Mouse (Mus musculus): ENCODE measurements around the gene 2610318N02Rik. TPM values are rescaled to one million over a fixed set of nuclear protein-coding genes. Genes with fewer than 3 reads are reported as not detected.
A peak's percentile ranks its signal among the peaks of the same experiment; 100 is the strongest.
"Not testable (repeated sequence)": the region's sequence is repeated elsewhere in the genome, so short reads cannot be mapped to it uniquely, and the experiment has no call there.

Gene 2610318N02Rik
- polyA plus RNA-seq (2015; fragmentation: Nextera tagmentation; extraction: Ambion mirVana) = 42.8 and 54.8 TPM in 2 replicates

GRCm38 (mm10) chr16:17124871-17125520 lies at the start of gene 2610318N02Rik:
Gene 2610318N02Rik (minus strand): TSS chr16:17125167.
- Histone ChIP-seq H3K36me3 (peaks cover 31% of the 10 kb centered on the region), H3K9ac (peak within 1 kb of the TSS; percentile 78), H3K4me2 (peak within 1 kb of the TSS; percentile 78), H3K4me3 (peak within 1 kb of the TSS; percentile 56), H3K27me3 (no peaks in the 10 kb centered on the region), H3K9me3 (no peaks in the 10 kb centered on the region), H3K27ac (peak within 1 kb of the TSS; percentile 73), H3K4me1 (peaks cover 39% of the 10 kb centered on the region)
- 0% methylated on average over 25 of the region's 25 CpGs for WGBS
- ATAC-seq (ENCODE audit: insufficient number of reproducible peaks, insufficient read depth, low FRiP score, low TSS enrichment, low read depth) = peak; percentile 81

- Histone ChIP-seq H3K9ac (no peak overlapping the region), H3K4me2 (no peak overlapping the region), H3K27ac (no peak overlapping the region), H3K27me3 (no peaks in the 10 kb centered on the region), H3K4me3 (no peak overlapping the region), H3K9me3 (no peaks in the 10 kb centered on the region), H3K4me1 (no peaks in the 10 kb centered on the region), H3K36me3 (peaks cover 65% of the 10 kb centered on the region)
- WGBS = 85% methylated on average over 5 of the region's 5 CpGs
- no peak for ATAC-seq (ENCODE audit: insufficient number of reproducible peaks, insufficient read depth, low FRiP score, low TSS enrichment, low read depth)
These were observed 43.1 kb upstream of the 2610318N02Rik start for GRCm38 (mm10) chr16:17168049-17168448.

- no peak for ATAC-seq (ENCODE audit: insufficient number of reproducible peaks, insufficient read depth, low FRiP score, low TSS enrichment, low read depth)
- Histone ChIP-seq H3K4me1 (no peaks in the 10 kb centered on the region), H3K27me3 (no peaks in the 10 kb centered on the region), H3K36me3 (peaks cover 61% of the 10 kb centered on the region), H3K9ac (no peak overlapping the region), H3K27ac (no peak overlapping the region), H3K9me3 (no peaks in the 10 kb centered on the region), H3K4me2 (no peak overlapping the region), H3K4me3 (no peak overlapping the region)
These were observed 42.2 kb upstream of the 2610318N02Rik start for GRCm38 (mm10) chr16:17167179-17167578.

- H3K4me1 ChIP-seq; H3K4me2 ChIP-seq; H3K9me3 ChIP-seq; H3K4me3 ChIP-seq; ATAC-seq (ENCODE audit: insufficient number of reproducible peaks, insufficient read depth, low FRiP score, low TSS enrichment, low read depth); H3K27ac ChIP-seq; H3K27me3 ChIP-seq; H3K9ac ChIP-seq: not testable (repeated sequence)
- peaks cover 57% of the 10 kb centered on the region for H3K36me3 ChIP-seq
- WGBS = 94% methylated on average over 1 of the region's 1 CpGs
These were observed 40.5 kb upstream of the 2610318N02Rik start for GRCm38 (mm10) chr16:17165478-17165877.

GRCm38 (mm10) chr16:17154346-17154745 lies 29.4 kb upstream of the 2610318N02Rik start:
- H3K36me3 ChIP-seq = peaks cover 76% of the 10 kb centered on the region
- no peak overlapping the region for H3K4me3 ChIP-seq
- WGBS = 92% methylated on average over 2 of the region's 2 CpGs
- H3K9me3 ChIP-seq = no peaks in the 10 kb centered on the region
- ATAC-seq (ENCODE audit: insufficient number of reproducible peaks, insufficient read depth, low FRiP score, low TSS enrichment, low read depth) = no peak
- H3K9ac ChIP-seq = no peak overlapping the region
- no peaks in the 10 kb centered on the region for H3K4me1 ChIP-seq
- no peak overlapping the region for H3K4me2 ChIP-seq
- H3K27me3 ChIP-seq = no peaks in the 10 kb centered on the region
- H3K27ac ChIP-seq = no peak overlapping the region

GRCm38 (mm10) chr16:17151874-17152273 lies 26.9 kb upstream of the 2610318N02Rik start:
- H3K9ac ChIP-seq = no peak overlapping the region
- H3K4me3 ChIP-seq = no peak overlapping the region
- peaks cover 10% of the 10 kb centered on the region for H3K27me3 ChIP-seq
- H3K4me1 ChIP-seq = peaks cover 12% of the 10 kb centered on the region
- H3K36me3 ChIP-seq = peaks cover 52% of the 10 kb centered on the region
- WGBS = 98% methylated on average over 4 of the region's 4 CpGs
- no peak for ATAC-seq (ENCODE audit: insufficient number of reproducible peaks, insufficient read depth, low FRiP score, low TSS enrichment, low read depth)
- H3K27ac ChIP-seq = no peak overlapping the region
- no peaks in the 10 kb centered on the region for H3K9me3 ChIP-seq
- no peak overlapping the region for H3K4me2 ChIP-seq

GRCm38 (mm10) chr16:17150520-17151258 lies 25.7 kb upstream of the 2610318N02Rik start:
- Histone ChIP-seq H3K4me2 (no peak overlapping the region), H3K4me1 (peaks cover 12% of the 10 kb centered on the region)
- WGBS = 88% methylated on average over 7 of the region's 7 CpGs

GRCm38 (mm10) chr16:17148084-17148483 lies 23.1 kb upstream of the 2610318N02Rik start:
- peaks cover 10% of the 10 kb centered on the region for H3K27me3 ChIP-seq
- no peaks in the 10 kb centered on the region for H3K9me3 ChIP-seq
- no peak for ATAC-seq (ENCODE audit: insufficient number of reproducible peaks, insufficient read depth, low FRiP score, low TSS enrichment, low read depth)
- H3K4me2 ChIP-seq = peak overlapping the region; percentile 99
- no peak overlapping the region for H3K27ac ChIP-seq
- H3K4me3 ChIP-seq = peak overlapping the region; percentile 62
- peaks cover 23% of the 10 kb centered on the region for H3K36me3 ChIP-seq
- H3K4me1 ChIP-seq = peaks cover 12% of the 10 kb centered on the region
- 8% methylated on average over 16 of the region's 16 CpGs for WGBS
- peak overlapping the region; percentile 71 for H3K9ac ChIP-seq

More at GRCm38 (mm10) chr16:17150520-17151258, 25.7 kb upstream of the 2610318N02Rik start:
- peaks cover 10% of the 10 kb centered on the region for H3K27me3 ChIP-seq
- peaks cover 42% of the 10 kb centered on the region for H3K36me3 ChIP-seq
- H3K27ac ChIP-seq = no peak overlapping the region
- H3K9ac ChIP-seq = no peak overlapping the region
- ATAC-seq (ENCODE audit: insufficient number of reproducible peaks, insufficient read depth, low FRiP score, low TSS enrichment, low read depth) = no peak
- no peaks in the 10 kb centered on the region for H3K9me3 ChIP-seq
- no peak overlapping the region for H3K4me3 ChIP-seq

GRCm38 (mm10) chr16:17147391-17147929 lies 22.5 kb upstream of the 2610318N02Rik start:
- under 1% methylated on average over 41 of the region's 41 CpGs for WGBS
- Histone ChIP-seq H3K27ac (no peak overlapping the region), H3K9me3 (no peaks in the 10 kb centered on the region), H3K4me2 (peak overlapping the region; percentile 99), H3K27me3 (peaks cover 10% of the 10 kb centered on the region), H3K36me3 (peaks cover 17% of the 10 kb centered on the region), H3K4me1 (peaks cover 12% of the 10 kb centered on the region), H3K4me3 (peak overlapping the region; percentile 62), H3K9ac (peak overlapping the region; percentile 71)
- no peak for ATAC-seq (ENCODE audit: insufficient number of reproducible peaks, insufficient read depth, low FRiP score, low TSS enrichment, low read depth)

GRCm38 (mm10) chr16:17146772-17147235 lies 21.8 kb upstream of the 2610318N02Rik start, which contains the start of gene Ccdc116:
Gene Ccdc116 (minus strand): TSS chr16:17147229.
- ATAC-seq (ENCODE audit: insufficient number of reproducible peaks, insufficient read depth, low FRiP score, low TSS enrichment, low read depth) = peak; percentile 68; the same call in 1 of the 2 replicates
- peaks cover 10% of the 10 kb centered on the region for H3K27me3 ChIP-seq
- H3K27ac ChIP-seq = no peak within 1 kb of the TSS
- peak within 1 kb of the TSS; percentile 71 for H3K9ac ChIP-seq
- H3K4me2 ChIP-seq = peak within 1 kb of the TSS; percentile 99
- H3K9me3 ChIP-seq = no peaks in the 10 kb centered on the region
- peaks cover 12% of the 10 kb centered on the region for H3K4me1 ChIP-seq
- WGBS = under 1% methylated on average over 34 of the region's 34 CpGs
- H3K36me3 ChIP-seq = peaks cover 10% of the 10 kb centered on the region
- peak within 1 kb of the TSS; percentile 62 for H3K4me3 ChIP-seq

GRCm38 (mm10) chr16:17144339-17144738 lies 19.4 kb upstream of the 2610318N02Rik start, which contains the start of gene Ydjc:
Gene Ydjc (plus strand): TSS chr16:17144621.
- H3K27me3 ChIP-seq = peaks cover 10% of the 10 kb centered on the region
- ATAC-seq (ENCODE audit: insufficient number of reproducible peaks, insufficient read depth, low FRiP score, low TSS enrichment, low read depth) = no peak
- H3K9me3 ChIP-seq = no peaks in the 10 kb centered on the region
- no peak within 1 kb of the TSS for H3K4me2 ChIP-seq
- H3K36me3 ChIP-seq = 0 out of 2 replicates have a peak, but pooled peaks cover 3% of the 10 kb centered on the region
- peaks cover 12% of the 10 kb centered on the region for H3K4me1 ChIP-seq
- no peak within 1 kb of the TSS for H3K27ac ChIP-seq
- WGBS = 23% methylated on average over 7 of the region's 7 CpGs
- no peak within 1 kb of the TSS for H3K9ac ChIP-seq
- no peak within 1 kb of the TSS for H3K4me3 ChIP-seq

All from embryonic facial prominence, embryonic 13.5 days (tissue).